Mouse (Mus musculus): Measurements from ENCODE around the gene Cyp2u1. TPM values are rescaled to one million over a fixed set of nuclear protein-coding genes. Genes with fewer than 3 reads are reported as not detected.

The Cyp2u1 gene
- polyA plus RNA-seq, 1 experiment = 0.90 TPM

GRCm38 (mm10) chr3:131327189-131327588 lies 24.2 kb upstream of the Cyp2u1 start:
- H3K9me3 ChIP-seq (replicated peaks; ENCODE audit: control insufficient read depth, insufficient read depth, low read length, poor library complexity, severe bottlenecking) = no peaks in the 10 kb centered on the region
- H3K36me3 ChIP-seq (ENCODE audit: control insufficient read depth, insufficient read depth, low read length, poor library complexity, severe bottlenecking) = no peaks in the 10 kb centered on the region
- no peak overlapping the region for H3K4me3 ChIP-seq (ENCODE audit: low read depth, low read length)
- H3K4me1 ChIP-seq (ENCODE audit: control insufficient read depth, insufficient read depth, low read length) = peaks cover 2% of the 10 kb centered on the region
- H3K27ac ChIP-seq (ENCODE audit: insufficient read depth, low read length) = no peak overlapping the region
- no peaks in the 10 kb centered on the region for H3K27me3 ChIP-seq (ENCODE audit: control insufficient read depth, insufficient read depth, low read length, poor library complexity, severe bottlenecking)
- no peak overlapping the region for H3K9ac ChIP-seq (ENCODE audit: low read depth, poor library complexity, severe bottlenecking)
- TF ChIP-seq EP300 (IDR thresholded peaks at IDR 0.05; ENCODE audit: insufficient read depth, low read depth, low read length) = no peak
- no peak for TF ChIP-seq CTCF (IDR thresholded peaks at IDR 0.05; ENCODE audit: low read depth, low read length)
- no peak for TF ChIP-seq POLR2A (IDR thresholded peaks at IDR 0.05; ENCODE audit: insufficient read depth, low read length)

- Histone ChIP-seq H3K27ac (ENCODE audit: insufficient read depth, low read length) (no peak overlapping the region), H3K4me3 (ENCODE audit: low read depth, low read length) (no peak overlapping the region), H3K9me3 (replicated peaks; ENCODE audit: control insufficient read depth, insufficient read depth, low read length, poor library complexity, severe bottlenecking) (no peaks in the 10 kb centered on the region), H3K36me3 (ENCODE audit: control insufficient read depth, insufficient read depth, low read length, poor library complexity, severe bottlenecking) (no peaks in the 10 kb centered on the region), H3K9ac (ENCODE audit: low read depth, poor library complexity, severe bottlenecking) (no peak overlapping the region), H3K4me1 (ENCODE audit: control insufficient read depth, insufficient read depth, low read length) (peaks cover 2% of the 10 kb centered on the region), H3K27me3 (ENCODE audit: control insufficient read depth, insufficient read depth, low read length, poor library complexity, severe bottlenecking) (no peaks in the 10 kb centered on the region)
- TF ChIP-seq CTCF (IDR thresholded peaks at IDR 0.05; ENCODE audit: low read depth, low read length) = no peak
- no peak for TF ChIP-seq EP300 (IDR thresholded peaks at IDR 0.05; ENCODE audit: insufficient read depth, low read depth, low read length)
- no peak for TF ChIP-seq POLR2A (IDR thresholded peaks at IDR 0.05; ENCODE audit: insufficient read depth, low read length)
These were observed 23.6 kb upstream of the Cyp2u1 start for GRCm38 (mm10) chr3:131326637-131327036.

GRCm38 (mm10) chr3:131322081-131322815 lies 19.2 kb upstream of the Cyp2u1 start:
- Histone ChIP-seq H3K36me3 (ENCODE audit: control insufficient read depth, insufficient read depth, low read length, poor library complexity, severe bottlenecking) (no peaks in the 10 kb centered on the region), H3K9me3 (replicated peaks; ENCODE audit: control insufficient read depth, insufficient read depth, low read length, poor library complexity, severe bottlenecking) (no peaks in the 10 kb centered on the region), H3K4me1 (ENCODE audit: control insufficient read depth, insufficient read depth, low read length) (peaks cover 5% of the 10 kb centered on the region), H3K4me3 (ENCODE audit: low read depth, low read length) (no peak overlapping the region), H3K27ac (ENCODE audit: insufficient read depth, low read length) (no peak overlapping the region), H3K27me3 (ENCODE audit: control insufficient read depth, insufficient read depth, low read length, poor library complexity, severe bottlenecking) (no peaks in the 10 kb centered on the region), H3K9ac (ENCODE audit: low read depth, poor library complexity, severe bottlenecking) (no peak overlapping the region)
- no peak for TF ChIP-seq CTCF (IDR thresholded peaks at IDR 0.05; ENCODE audit: low read depth, low read length)
- TF ChIP-seq POLR2A (IDR thresholded peaks at IDR 0.05; ENCODE audit: insufficient read depth, low read length) = no peak
- no peak for TF ChIP-seq EP300 (IDR thresholded peaks at IDR 0.05; ENCODE audit: insufficient read depth, low read depth, low read length)

GRCm38 (mm10) chr3:131320184-131320583 lies 17.2 kb upstream of the Cyp2u1 start:
- no peaks in the 10 kb centered on the region for H3K36me3 ChIP-seq (ENCODE audit: control insufficient read depth, insufficient read depth, low read length, poor library complexity, severe bottlenecking)
- H3K9me3 ChIP-seq (replicated peaks; ENCODE audit: control insufficient read depth, insufficient read depth, low read length, poor library complexity, severe bottlenecking) = no peaks in the 10 kb centered on the region
- no peaks in the 10 kb centered on the region for H3K27me3 ChIP-seq (ENCODE audit: control insufficient read depth, insufficient read depth, low read length, poor library complexity, severe bottlenecking)
- H3K9ac ChIP-seq (ENCODE audit: low read depth, poor library complexity, severe bottlenecking) = no peak overlapping the region
- no peak overlapping the region for H3K4me3 ChIP-seq (ENCODE audit: low read depth, low read length)
- no peak overlapping the region for H3K27ac ChIP-seq (ENCODE audit: insufficient read depth, low read length)
- TF ChIP-seq EP300 (IDR thresholded peaks at IDR 0.05; ENCODE audit: insufficient read depth, low read depth, low read length) (no peak), CTCF (IDR thresholded peaks at IDR 0.05; ENCODE audit: low read depth, low read length) (peak; percentile 76)
- peaks cover 5% of the 10 kb centered on the region for H3K4me1 ChIP-seq (ENCODE audit: control insufficient read depth, insufficient read depth, low read length)

- Histone ChIP-seq H3K9me3 (replicated peaks; ENCODE audit: control insufficient read depth, insufficient read depth, low read length, poor library complexity, severe bottlenecking) (no peaks in the 10 kb centered on the region), H3K36me3 (ENCODE audit: control insufficient read depth, insufficient read depth, low read length, poor library complexity, severe bottlenecking) (no peaks in the 10 kb centered on the region), H3K4me3 (ENCODE audit: low read depth, low read length) (no peak overlapping the region), H3K27me3 (ENCODE audit: control insufficient read depth, insufficient read depth, low read length, poor library complexity, severe bottlenecking) (no peaks in the 10 kb centered on the region), H3K27ac (ENCODE audit: insufficient read depth, low read length) (no peak overlapping the region), H3K9ac (ENCODE audit: low read depth, poor library complexity, severe bottlenecking) (no peak overlapping the region), H3K4me1 (ENCODE audit: control insufficient read depth, insufficient read depth, low read length) (peaks cover 5% of the 10 kb centered on the region)
- TF ChIP-seq CTCF (IDR thresholded peaks at IDR 0.05; ENCODE audit: low read depth, low read length) (no peak), EP300 (IDR thresholded peaks at IDR 0.05; ENCODE audit: insufficient read depth, low read depth, low read length) (no peak)
These were observed 15.2 kb upstream of the Cyp2u1 start for GRCm38 (mm10) chr3:131318211-131318610.

- TF ChIP-seq EP300 (IDR thresholded peaks at IDR 0.05; ENCODE audit: insufficient read depth, low read depth, low read length) (no peak), CTCF (IDR thresholded peaks at IDR 0.05; ENCODE audit: low read depth, low read length) (no peak), POLR2A (IDR thresholded peaks at IDR 0.05; ENCODE audit: insufficient read depth, low read length) (no peak)
- Histone ChIP-seq H3K9me3 (replicated peaks; ENCODE audit: control insufficient read depth, insufficient read depth, low read length, poor library complexity, severe bottlenecking) (no peaks in the 10 kb centered on the region), H3K27ac (ENCODE audit: insufficient read depth, low read length) (no peak overlapping the region), H3K4me1 (ENCODE audit: control insufficient read depth, insufficient read depth, low read length) (peaks cover 3% of the 10 kb centered on the region), H3K27me3 (ENCODE audit: control insufficient read depth, insufficient read depth, low read length, poor library complexity, severe bottlenecking) (no peaks in the 10 kb centered on the region), H3K4me3 (ENCODE audit: low read depth, low read length) (no peak overlapping the region), H3K9ac (ENCODE audit: low read depth, poor library complexity, severe bottlenecking) (no peak overlapping the region), H3K36me3 (ENCODE audit: control insufficient read depth, insufficient read depth, low read length, poor library complexity, severe bottlenecking) (no peaks in the 10 kb centered on the region)
These were observed 14.1 kb upstream of the Cyp2u1 start for GRCm38 (mm10) chr3:131317126-131317525.

Data from ES-Bruce4 (cell line).